Comparison of ENCODE assay signal across 28 mouse cellular contexts in the genomic region with DNA sequence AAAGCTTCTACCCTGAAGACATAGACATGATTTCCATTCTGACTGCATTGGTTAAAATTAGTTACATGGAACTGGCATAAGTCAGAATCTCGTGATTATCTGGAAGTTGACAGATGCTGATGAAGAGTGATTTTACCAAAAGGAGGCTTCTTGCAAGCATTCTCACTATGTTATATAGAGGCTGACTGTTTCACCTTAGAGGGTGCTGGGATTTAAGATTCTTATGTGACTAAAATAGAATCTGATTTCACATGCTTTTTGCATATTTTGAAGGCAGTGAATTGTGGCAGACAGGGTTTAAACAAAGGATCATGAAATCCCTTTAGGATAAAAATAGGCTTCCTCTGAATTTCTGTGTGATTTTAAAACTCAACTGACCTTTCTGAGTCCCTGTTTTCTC.
DNase-seq lines count a peak whose midpoint lies in the region; ATAC-seq lines count a peak whose summit lies in the region.
"Had no signal": no experiment of that assay in that cellular context is flagged by ENCODE, and none has a peak within 500 bp of the region (broad histone marks: within the 10 kb centered on the region; RNA-seq: fewer than 3 reads in every experiment).

No protein-coding gene starts in this region.

- no peak overlapping the region for H3K4me2 ChIP-seq in forebrain, embryonic 15.5 days (replicated peaks)
- H3K4me2 ChIP-seq in forebrain, embryonic 13.5 days, result no peak overlapping the region
- no peak overlapping the region for H3K4me2 ChIP-seq in hindbrain, embryonic 13.5 days
- no peak overlapping the region for H3K4me2 ChIP-seq in hindbrain, embryonic 11.5 days (replicated peaks; ENCODE audit: low read depth, low read length)
- no peak overlapping the region for H3K4me2 ChIP-seq in midbrain, embryonic 14.5 days (ENCODE audit: low read length)
- H3K4me2 ChIP-seq in neural tube, embryonic 15.5 days, result no peak overlapping the region
- H3K4me2 ChIP-seq: heart, embryonic 13.5 days; intestine, embryonic 15.5 days; neural tube, embryonic 12.5 days had no signal

- peak overlapping the region; percentile 52 for H3K27ac ChIP-seq in forebrain, embryonic 15.5 days (replicated peaks)
- no peak overlapping the region for H3K27ac ChIP-seq in forebrain, embryonic 13.5 days
- H3K27ac ChIP-seq in hindbrain, embryonic 13.5 days, result 0 out of 2 replicates have a peak overlapping the region, but pooled peaks have one; percentile 18
- no peak overlapping the region for H3K27ac ChIP-seq in hindbrain, embryonic 11.5 days (ENCODE audit: low read depth, low read length)
- H3K27ac ChIP-seq in midbrain, embryonic 14.5 days (replicated peaks; ENCODE audit: low read depth, low read length), result peak overlapping the region; percentile 46
- no peak overlapping the region for H3K27ac ChIP-seq in midbrain, embryonic 10.5 days (replicated peaks)
- peak overlapping the region; percentile 51; the same call in 1 of the 2 replicates for H3K27ac ChIP-seq in neural tube, embryonic 15.5 days (replicated peaks)
- H3K27ac ChIP-seq: heart, embryonic 13.5 days; intestine, embryonic 15.5 days; liver, embryonic 14.5 days; neural tube, embryonic 12.5 days had no signal

- H3K4me3 ChIP-seq in forebrain, embryonic 15.5 days, result no peak overlapping the region
- H3K4me3 ChIP-seq in forebrain, embryonic 13.5 days, result no peak overlapping the region
- H3K4me3 ChIP-seq in hindbrain, embryonic 13.5 days, result no peak overlapping the region
- no peak overlapping the region for H3K4me3 ChIP-seq in hindbrain, embryonic 11.5 days (ENCODE audit: low read depth, low read length)
- no peak overlapping the region for H3K4me3 ChIP-seq in midbrain, embryonic 14.5 days (replicated peaks; ENCODE audit: low read depth, low read length)
- no peak overlapping the region for H3K4me3 ChIP-seq in midbrain, embryonic 10.5 days
- H3K4me3 ChIP-seq in neural tube, embryonic 15.5 days (replicated peaks), result no peak overlapping the region
- H3K4me3 ChIP-seq: heart, embryonic 13.5 days; intestine, embryonic 15.5 days; neural tube, embryonic 12.5 days had no signal

- 0 out of 2 replicates have a peak, but pooled peaks cover 6% of the 10 kb centered on the region for H3K4me1 ChIP-seq in forebrain, embryonic 15.5 days
- no peaks in the 10 kb centered on the region for H3K4me1 ChIP-seq in forebrain, embryonic 13.5 days
- H3K4me1 ChIP-seq in hindbrain, embryonic 13.5 days (replicated peaks), result peaks cover 8% of the 10 kb centered on the region
- H3K4me1 ChIP-seq in hindbrain, embryonic 11.5 days (replicated peaks; ENCODE audit: control insufficient read depth, insufficient read depth, low read length), result no peaks in the 10 kb centered on the region
- H3K4me1 ChIP-seq in midbrain, embryonic 14.5 days (ENCODE audit: control insufficient read depth, insufficient read depth, low read length), result peaks cover 15% of the 10 kb centered on the region; the same call in 1 of the 2 replicates
- H3K4me1 ChIP-seq in midbrain, embryonic 10.5 days, result no peaks in the 10 kb centered on the region
- peaks cover 3% of the 10 kb centered on the region; the same call in 1 of the 2 replicates for H3K4me1 ChIP-seq in neural tube, embryonic 15.5 days
- H3K4me1 ChIP-seq: heart, embryonic 13.5 days; intestine, embryonic 15.5 days; neural tube, embryonic 12.5 days had no signal

- H3K9ac ChIP-seq in forebrain, embryonic 15.5 days (replicated peaks), result no peak overlapping the region
- no peak overlapping the region for H3K9ac ChIP-seq in forebrain, embryonic 13.5 days
- no peak overlapping the region for H3K9ac ChIP-seq in hindbrain, embryonic 13.5 days
- H3K9ac ChIP-seq in hindbrain, embryonic 11.5 days (ENCODE audit: low read depth, low read length), result no peak overlapping the region
- H3K9ac ChIP-seq in midbrain, embryonic 14.5 days (replicated peaks; ENCODE audit: low read length), result no peak overlapping the region
- H3K9ac ChIP-seq in neural tube, embryonic 15.5 days (replicated peaks), result no peak overlapping the region
- H3K9ac ChIP-seq: heart, embryonic 13.5 days; intestine, embryonic 15.5 days; liver, embryonic 14.5 days; neural tube, embryonic 12.5 days had no signal

- DNase-seq in hindbrain, embryonic 11.5 days (ENCODE audit: low spot score), result no peak
- DNase-seq in midbrain, embryonic 14.5 days, result no peak
- no peak for DNase-seq in midbrain, embryonic 10.5 days (ENCODE audit: low spot score)
- DNase-seq in spleen, postnatal 14 days (ENCODE audit: low spot score in 2 of 2), result no peak
- DNase-seq: adrenal gland, adult 8-10 months; cerebellum, adult 11 months; cerebellum, adult 9-10 months; cerebellum, postnatal 36 days; gastrocnemius, postnatal 10 days; heart, postnatal 10 days; kidney, adult 9 months; kidney, postnatal 10 days; layer of hippocampus, postnatal 36 days; liver; lung, adult 2 months; lung, postnatal 10 days; retina, postnatal 1 day; right cerebral cortex, postnatal 25 days; thymus, postnatal 14 days had no signal

- peak; percentile 26; the same call in 1 of the 2 replicates for ATAC-seq in forebrain, embryonic 15.5 days (replicated peaks)
- no peak; the same call in 1 of the 2 replicates for ATAC-seq in forebrain, embryonic 13.5 days
- no peak for ATAC-seq in hindbrain, embryonic 13.5 days (ENCODE audit: low FRiP score)
- ATAC-seq in hindbrain, embryonic 11.5 days (ENCODE audit: low FRiP score), result no peak
- ATAC-seq in midbrain, embryonic 14.5 days (ENCODE audit: low FRiP score, low TSS enrichment), result no peak
- ATAC-seq in neural tube, embryonic 15.5 days (ENCODE audit: low FRiP score), result no peak
- ATAC-seq: intestine, embryonic 15.5 days had no signal

- H3K9me3 ChIP-seq in forebrain, embryonic 15.5 days, result no peaks in the 10 kb centered on the region
- no peaks in the 10 kb centered on the region for H3K9me3 ChIP-seq in forebrain, embryonic 13.5 days (replicated peaks)
- no peaks in the 10 kb centered on the region for H3K9me3 ChIP-seq in hindbrain, embryonic 13.5 days
- H3K9me3 ChIP-seq in hindbrain, embryonic 11.5 days (ENCODE audit: control insufficient read depth, low read length), result no peaks in the 10 kb centered on the region
- no peaks in the 10 kb centered on the region for H3K9me3 ChIP-seq in midbrain, embryonic 14.5 days (ENCODE audit: control insufficient read depth, low read length)
- no peaks in the 10 kb centered on the region for H3K9me3 ChIP-seq in midbrain, embryonic 10.5 days (replicated peaks)
- H3K9me3 ChIP-seq in neural tube, embryonic 15.5 days (replicated peaks), result no peaks in the 10 kb centered on the region
- H3K9me3 ChIP-seq: G1E; heart, embryonic 13.5 days; intestine, embryonic 15.5 days; neural tube, embryonic 12.5 days had no signal

- no peaks in the 10 kb centered on the region for H3K27me3 ChIP-seq in forebrain, embryonic 15.5 days
- H3K27me3 ChIP-seq in forebrain, embryonic 13.5 days, result no peaks in the 10 kb centered on the region
- no peaks in the 10 kb centered on the region for H3K27me3 ChIP-seq in hindbrain, embryonic 13.5 days
- no peaks in the 10 kb centered on the region for H3K27me3 ChIP-seq in hindbrain, embryonic 11.5 days (ENCODE audit: control insufficient read depth, insufficient read depth, low read length)
- no peaks in the 10 kb centered on the region for H3K27me3 ChIP-seq in midbrain, embryonic 14.5 days (ENCODE audit: control insufficient read depth, insufficient read depth, low read length)
- H3K27me3 ChIP-seq in midbrain, embryonic 10.5 days (ENCODE audit: low read depth, poor library complexity, severe bottlenecking), result no peaks in the 10 kb centered on the region
- no peaks in the 10 kb centered on the region for H3K27me3 ChIP-seq in neural tube, embryonic 15.5 days (replicated peaks)
- H3K27me3 ChIP-seq: heart, embryonic 13.5 days; intestine, embryonic 15.5 days; neural tube, embryonic 12.5 days had no signal

- H3K36me3 ChIP-seq in forebrain, embryonic 15.5 days, result 0 out of 2 replicates have a peak, but pooled peaks cover 2% of the 10 kb centered on the region
- H3K36me3 ChIP-seq in forebrain, embryonic 13.5 days (ENCODE audit: poor library complexity, severe bottlenecking), result no peaks in the 10 kb centered on the region
- no peaks in the 10 kb centered on the region for H3K36me3 ChIP-seq in hindbrain, embryonic 13.5 days
- H3K36me3 ChIP-seq in hindbrain, embryonic 11.5 days (ENCODE audit: control insufficient read depth, insufficient read depth, low read length), result no peaks in the 10 kb centered on the region
- H3K36me3 ChIP-seq in midbrain, embryonic 14.5 days (ENCODE audit: control insufficient read depth, insufficient read depth, low read length), result no peaks in the 10 kb centered on the region
- H3K36me3 ChIP-seq in midbrain, embryonic 10.5 days, result peaks cover 6% of the 10 kb centered on the region; the same call in 1 of the 2 replicates
- H3K36me3 ChIP-seq in neural tube, embryonic 15.5 days, result no peaks in the 10 kb centered on the region
- H3K36me3 ChIP-seq: G1E; heart, embryonic 13.5 days; intestine, embryonic 15.5 days; neural tube, embryonic 12.5 days had no signal

- WGBS in forebrain, embryonic 15.5 days, result 68% methylated on average over 1 of the region's 1 CpGs
- WGBS in forebrain, embryonic 13.5 days, result 62% methylated on average over 1 of the region's 1 CpGs
- WGBS in hindbrain, embryonic 13.5 days, result 60% methylated on average over 1 of the region's 1 CpGs
- 69% methylated on average over 1 of the region's 1 CpGs for WGBS in hindbrain, embryonic 11.5 days
- WGBS in midbrain, embryonic 14.5 days, result 41% methylated on average over 1 of the region's 1 CpGs
- 81% methylated on average over 1 of the region's 1 CpGs for WGBS in midbrain, embryonic 10.5 days
- 50% methylated on average over 1 of the region's 1 CpGs for WGBS in neural tube, embryonic 15.5 days

Comparison
In these comparisons a context has a peak if more than half of its experiments do, and no peak if none do; other contexts are left out.
1. H3K27ac ChIP-seq: peak in forebrain, embryonic 15.5 days (single experiment), hindbrain, embryonic 13.5 days (single experiment), midbrain, embryonic 14.5 days (single experiment) and neural tube, embryonic 15.5 days (single experiment); none in forebrain, embryonic 13.5 days (single experiment), hindbrain, embryonic 11.5 days (single experiment) and midbrain, embryonic 10.5 days (single experiment).